Mouse (Mus musculus): ENCODE data around the gene Hist1h2ag. TPM values are rescaled to one million over a fixed set of nuclear protein-coding genes. Genes with fewer than 3 reads are reported as not detected.

Hist1h2ag gene
- polyA plus RNA-seq, 1 experiment from 2014 or later = 55.6 TPM

DNA sequence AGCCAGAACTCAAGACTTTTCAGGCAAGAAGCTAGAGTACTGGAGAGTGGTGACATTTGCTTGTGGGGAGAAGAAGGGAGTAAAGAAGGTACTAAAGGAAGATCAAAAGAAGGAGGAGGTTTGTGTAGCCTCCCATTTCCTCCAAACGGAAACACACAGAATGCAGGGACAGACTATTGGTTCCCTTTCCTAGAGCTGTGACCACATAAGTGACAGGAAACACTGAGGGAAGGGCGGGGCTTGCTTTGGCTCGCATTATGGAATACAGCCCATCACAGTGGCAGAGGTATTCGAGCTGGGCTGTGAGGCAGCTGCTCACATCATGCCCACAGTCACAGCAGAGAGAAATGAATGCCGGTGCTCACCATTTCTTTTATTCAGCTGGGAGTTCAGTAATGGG lies 40.9 kb downstream of the Hist1h2ag start:
- H3K4me3 ChIP-seq = no peak overlapping the region
- ATAC-seq (ENCODE audit: borderline replicate concordance, extremely low read depth, low FRiP score, low TSS enrichment) = no peak
- peaks cover 90% of the 10 kb centered on the region for H3K27me3 ChIP-seq
- H3K4me1 ChIP-seq = peaks cover 24% of the 10 kb centered on the region
- no peak overlapping the region for H3K27ac ChIP-seq
- H3K4me2 ChIP-seq = no peak overlapping the region
- H3K9ac ChIP-seq = no peak overlapping the region
- 21% methylated on average over 5 of the region's 5 CpGs for WGBS
- no peaks in the 10 kb centered on the region for H3K36me3 ChIP-seq
- H3K9me3 ChIP-seq = no peaks in the 10 kb centered on the region

DNA sequence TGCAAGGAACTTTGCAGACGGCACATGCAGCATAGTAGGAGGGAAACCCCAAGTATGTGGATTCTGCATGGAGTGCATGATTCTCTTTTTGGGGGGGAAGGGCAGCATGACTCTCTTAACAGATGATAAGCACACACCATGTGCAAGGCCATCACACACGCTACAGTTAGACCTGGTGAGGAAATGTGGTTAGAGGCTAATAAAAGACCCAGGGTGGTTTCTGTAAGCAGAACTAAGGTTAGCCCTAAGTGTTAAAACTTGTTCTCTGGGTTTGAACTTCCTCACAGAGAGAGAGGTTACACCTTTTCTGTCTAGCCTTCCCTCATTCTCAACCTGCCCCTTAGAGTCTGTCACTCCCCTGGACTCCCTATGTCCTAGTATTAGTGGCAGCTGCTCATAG lies 41.4 kb downstream of the Hist1h2ag start:
- no peak overlapping the region for H3K4me3 ChIP-seq
- H3K4me1 ChIP-seq = peaks cover 23% of the 10 kb centered on the region
- H3K27me3 ChIP-seq = peaks cover 90% of the 10 kb centered on the region
- ATAC-seq (ENCODE audit: borderline replicate concordance, extremely low read depth, low FRiP score, low TSS enrichment) = no peak
- H3K36me3 ChIP-seq = no peaks in the 10 kb centered on the region
- no peak overlapping the region for H3K27ac ChIP-seq
- H3K4me2 ChIP-seq = no peak overlapping the region
- no peak overlapping the region for H3K9ac ChIP-seq
- no peaks in the 10 kb centered on the region for H3K9me3 ChIP-seq
- 60% methylated on average over 2 of the region's 2 CpGs for WGBS

DNA sequence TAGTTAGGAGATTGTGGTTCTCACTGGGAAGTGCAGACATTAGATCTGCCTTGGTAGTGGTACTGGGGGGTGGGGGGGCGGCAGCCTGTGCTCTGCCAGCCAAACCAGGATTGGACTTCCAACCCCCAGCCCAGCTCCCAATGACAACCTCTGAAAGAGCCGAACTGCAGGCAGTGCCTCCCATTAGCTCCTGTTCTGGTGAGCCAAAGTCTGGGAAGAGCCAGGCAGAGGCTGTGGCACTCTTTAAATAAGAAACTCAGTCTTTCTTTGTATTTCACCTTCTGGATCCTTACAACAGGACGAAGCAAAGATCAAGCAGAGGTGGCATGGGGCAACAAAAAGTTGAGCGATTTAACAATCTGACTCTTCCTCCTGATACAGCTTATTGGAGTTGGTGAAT lies 43.6 kb downstream of the Hist1h2ag start:
- Histone ChIP-seq H3K9ac (no peak overlapping the region), H3K27me3 (peaks cover 84% of the 10 kb centered on the region), H3K4me2 (no peak overlapping the region), H3K9me3 (no peaks in the 10 kb centered on the region), H3K27ac (no peak overlapping the region), H3K36me3 (no peaks in the 10 kb centered on the region), H3K4me3 (no peak overlapping the region), H3K4me1 (peaks cover 14% of the 10 kb centered on the region)
- WGBS = 38% methylated on average over 4 of the region's 4 CpGs
- no peak for ATAC-seq (ENCODE audit: borderline replicate concordance, extremely low read depth, low FRiP score, low TSS enrichment)

DNA sequence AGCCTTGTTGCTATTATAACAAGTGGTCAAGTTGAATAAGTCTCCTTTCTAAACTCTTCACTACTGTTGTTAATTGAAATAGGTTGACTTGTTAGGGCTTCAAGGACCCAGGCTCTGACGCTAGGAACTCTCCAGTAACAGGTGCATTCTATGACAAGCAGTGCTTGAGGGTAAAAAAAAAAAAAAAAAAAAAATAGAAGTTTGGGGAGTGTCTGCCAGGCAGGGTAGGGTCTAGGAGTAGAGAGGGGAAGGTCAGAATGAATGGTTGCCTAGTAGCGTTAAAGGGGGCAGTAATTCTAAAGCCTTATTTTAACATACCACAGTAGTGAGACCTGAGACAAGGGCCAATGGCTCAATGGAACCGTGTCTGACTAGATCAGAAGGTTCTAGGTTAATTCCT lies 44.3 kb downstream of the Hist1h2ag start:
- no peak for ATAC-seq (ENCODE audit: borderline replicate concordance, extremely low read depth, low FRiP score, low TSS enrichment)

DNA sequence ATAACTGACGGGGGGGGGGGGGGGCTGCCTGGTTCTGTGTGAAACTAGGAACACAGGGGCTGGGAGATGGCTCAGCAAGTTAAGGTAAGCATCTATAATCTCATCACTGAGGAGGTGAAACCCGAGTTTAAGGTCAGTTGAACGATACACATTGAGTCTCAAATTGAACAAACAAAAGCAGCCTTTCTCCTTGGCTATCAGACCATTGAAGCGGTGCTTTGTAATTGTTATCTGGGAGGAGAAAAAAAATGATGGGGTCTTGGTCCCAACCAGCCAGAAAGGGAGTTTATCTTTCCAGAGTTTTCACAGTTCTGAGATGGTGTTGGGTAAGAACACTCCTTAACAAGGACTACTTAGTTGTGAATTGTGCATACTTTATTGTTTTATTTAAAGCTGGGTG lies 44.9 kb downstream of the Hist1h2ag start:
- H3K4me2 ChIP-seq = peak overlapping the region; percentile 60

More for the DNA sequence above, 44.3 kb downstream of the Hist1h2ag start:
- H3K27me3 ChIP-seq = peaks cover 77% of the 10 kb centered on the region
- no peak overlapping the region for H3K4me2 ChIP-seq
- H3K27ac ChIP-seq = no peak overlapping the region
- H3K36me3 ChIP-seq = no peaks in the 10 kb centered on the region
- no peak overlapping the region for H3K4me3 ChIP-seq
- H3K9me3 ChIP-seq = no peaks in the 10 kb centered on the region
- WGBS = 27% methylated on average over 3 of the region's 3 CpGs
- H3K9ac ChIP-seq = no peak overlapping the region
- peaks cover 14% of the 10 kb centered on the region for H3K4me1 ChIP-seq

DNA sequence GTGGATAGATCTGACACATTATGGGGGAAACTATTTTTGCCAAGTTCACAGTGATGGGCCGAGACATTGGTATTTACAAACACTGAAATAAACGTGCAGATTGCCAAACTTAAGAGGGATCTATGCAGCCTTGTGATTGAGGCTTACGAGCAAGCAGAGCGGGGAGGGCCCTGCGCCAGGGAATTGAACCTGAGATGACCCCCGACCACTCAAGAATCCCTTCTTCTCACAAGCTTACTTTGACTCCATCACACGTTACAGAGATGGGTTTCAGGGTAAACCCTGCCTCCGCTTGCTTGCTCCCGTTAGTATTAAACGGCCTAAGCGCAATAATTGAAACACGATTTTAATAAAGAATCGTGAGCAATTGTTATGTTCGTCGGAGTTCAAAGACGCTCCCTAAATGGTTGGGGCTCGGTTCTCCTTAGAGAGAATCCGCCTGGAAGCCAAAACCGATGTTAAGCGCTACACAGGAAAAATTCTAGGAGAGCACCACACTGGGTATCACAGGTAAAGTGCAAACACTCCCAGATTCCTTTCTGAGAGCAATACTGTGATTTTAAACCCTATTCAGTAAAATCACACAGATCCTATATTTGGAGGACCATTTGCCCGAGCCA lies 45.4 kb downstream of the Hist1h2ag start:
- Histone ChIP-seq H3K27me3 (peaks cover 72% of the 10 kb centered on the region), H3K9ac (no peak overlapping the region), H3K4me1 (peaks cover 14% of the 10 kb centered on the region), H3K27ac (no peak overlapping the region), H3K36me3 (no peaks in the 10 kb centered on the region), H3K4me2 (peak overlapping the region; percentile 60), H3K9me3 (no peaks in the 10 kb centered on the region), H3K4me3 (peak overlapping the region; percentile 31)
- no peak for ATAC-seq (ENCODE audit: borderline replicate concordance, extremely low read depth, low FRiP score, low TSS enrichment)
- 1% methylated on average over 21 of the region's 21 CpGs for WGBS

More for the DNA sequence above, 44.9 kb downstream of the Hist1h2ag start:
- Histone ChIP-seq H3K9ac (no peak overlapping the region), H3K36me3 (no peaks in the 10 kb centered on the region), H3K4me1 (peaks cover 14% of the 10 kb centered on the region), H3K27me3 (peaks cover 74% of the 10 kb centered on the region), H3K27ac (no peak overlapping the region), H3K4me3 (no peak overlapping the region), H3K9me3 (no peaks in the 10 kb centered on the region)
- ATAC-seq (ENCODE audit: borderline replicate concordance, extremely low read depth, low FRiP score, low TSS enrichment) = no peak
- 4% methylated on average over 4 of the region's 4 CpGs for WGBS

DNA sequence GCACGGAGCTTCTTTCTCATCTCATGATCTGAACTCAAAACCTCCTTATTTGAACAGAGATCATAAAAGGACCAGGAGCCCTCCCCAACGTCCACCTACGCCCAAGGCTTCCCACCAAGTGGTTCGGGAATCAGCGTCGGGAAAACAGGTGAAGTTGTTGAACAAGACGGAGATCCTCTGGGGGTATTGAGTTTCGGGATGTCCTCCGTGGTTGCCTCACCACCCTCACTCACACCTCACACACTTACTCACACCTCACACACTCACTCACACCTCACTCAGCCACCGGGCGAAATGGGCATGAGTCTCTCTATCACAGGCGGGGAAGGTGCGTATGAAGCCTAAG lies 45.9 kb downstream of the Hist1h2ag start:
- no peak overlapping the region for H3K27ac ChIP-seq
- ATAC-seq (ENCODE audit: borderline replicate concordance, extremely low read depth, low FRiP score, low TSS enrichment) = no peak
- H3K4me2 ChIP-seq = peak overlapping the region; percentile 60
- H3K4me1 ChIP-seq = peaks cover 14% of the 10 kb centered on the region
- no peaks in the 10 kb centered on the region for H3K9me3 ChIP-seq
- no peaks in the 10 kb centered on the region for H3K36me3 ChIP-seq
- peak overlapping the region; percentile 31 for H3K4me3 ChIP-seq
- peaks cover 68% of the 10 kb centered on the region for H3K27me3 ChIP-seq
- 2% methylated on average over 13 of the region's 13 CpGs for WGBS
- H3K9ac ChIP-seq = no peak overlapping the region

DNA sequence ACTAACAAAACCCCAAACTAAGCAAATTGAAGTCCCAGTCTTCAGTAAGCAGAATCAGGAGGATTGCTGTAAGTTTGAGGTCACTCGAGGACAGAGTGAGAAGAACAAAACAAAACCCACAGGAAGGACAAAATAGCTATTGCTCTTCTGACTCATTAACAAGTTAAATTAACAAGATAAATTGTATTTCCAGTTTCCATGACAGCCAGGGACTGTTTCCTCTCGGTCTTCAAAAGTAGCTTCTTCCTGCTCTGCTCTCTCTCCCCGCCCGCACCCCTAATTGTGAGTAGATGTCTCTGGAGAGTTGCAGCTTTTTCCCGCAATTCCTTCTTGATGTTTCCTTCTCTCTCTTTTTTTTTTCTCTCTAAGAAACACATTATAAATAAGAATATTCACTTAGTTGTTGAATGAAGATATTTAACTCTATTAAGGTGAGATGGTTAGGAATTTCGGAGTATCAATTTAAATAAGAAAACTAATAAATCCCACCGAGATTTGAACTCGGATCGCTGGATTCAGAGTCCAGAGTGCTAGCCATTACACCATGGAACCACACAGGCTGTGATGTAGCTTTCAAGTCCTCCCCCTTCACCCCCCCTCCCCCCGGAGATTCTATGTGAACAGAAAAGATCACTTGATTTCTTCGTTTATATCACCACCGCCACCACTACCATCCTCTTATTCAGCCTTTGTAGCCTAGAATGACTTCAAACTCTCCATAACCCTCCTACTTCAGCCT lies 46.5 kb downstream of the Hist1h2ag start:
- 6% methylated on average over 12 of the region's 12 CpGs for WGBS
- peaks cover 62% of the 10 kb centered on the region for H3K27me3 ChIP-seq

DNA sequence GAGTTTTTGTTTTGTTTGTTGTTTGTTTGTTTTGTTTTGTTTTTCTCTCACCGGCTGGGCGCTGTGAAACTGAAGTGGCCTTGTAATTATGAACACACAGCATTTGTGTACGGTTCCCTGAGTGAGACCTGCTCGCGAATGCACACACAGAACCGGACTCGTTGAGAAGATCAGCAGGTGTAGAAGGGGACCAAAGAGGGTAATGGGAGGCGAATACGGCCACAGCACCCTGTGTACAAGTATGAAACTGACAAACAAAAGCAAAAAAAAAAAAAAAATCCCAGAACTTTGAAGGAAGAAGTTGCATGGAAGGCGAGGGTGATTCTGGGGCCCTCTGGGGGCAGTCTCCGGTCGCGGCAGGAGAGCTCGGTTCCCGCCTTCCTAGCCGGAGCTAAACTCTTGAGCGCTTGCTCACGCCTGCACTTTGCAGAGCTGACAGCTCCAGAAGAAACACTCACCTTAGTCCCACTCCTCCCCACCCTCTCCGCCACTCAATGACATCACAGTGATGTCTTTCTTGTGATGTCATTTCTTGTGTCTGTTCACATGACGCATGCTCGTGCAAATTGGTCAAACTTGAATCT lies 47.3 kb downstream of the Hist1h2ag start:
- under 1% methylated on average over 21 of the region's 21 CpGs for WGBS

More for the DNA sequence above, 46.5 kb downstream of the Hist1h2ag start:
- H3K9ac ChIP-seq = no peak overlapping the region
- ATAC-seq (ENCODE audit: borderline replicate concordance, extremely low read depth, low FRiP score, low TSS enrichment) = no peak
- H3K4me2 ChIP-seq = peak overlapping the region; percentile 60
- peaks cover 14% of the 10 kb centered on the region for H3K4me1 ChIP-seq
- H3K27ac ChIP-seq = no peak overlapping the region
- no peaks in the 10 kb centered on the region for H3K36me3 ChIP-seq
- H3K4me3 ChIP-seq = peak overlapping the region; percentile 37
- no peaks in the 10 kb centered on the region for H3K9me3 ChIP-seq

DNA sequence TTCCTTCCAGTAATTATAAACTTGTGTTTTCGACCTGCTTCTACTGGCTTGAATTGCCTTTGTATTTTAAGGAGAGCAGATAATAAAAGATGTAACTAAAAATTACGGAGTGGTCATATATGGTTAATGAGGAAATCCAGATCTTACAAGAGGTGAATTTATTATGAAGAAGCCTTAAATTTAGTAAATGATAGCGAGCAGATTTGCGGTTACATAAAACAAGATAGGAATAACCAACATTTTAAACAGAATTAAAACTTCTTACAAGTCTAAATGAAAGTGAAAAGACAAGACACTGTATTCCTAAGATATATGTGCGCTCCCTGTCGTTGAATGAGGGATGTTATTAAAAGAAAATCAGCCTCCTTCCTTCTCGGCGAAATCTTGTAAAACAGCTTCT lies 47.8 kb downstream of the Hist1h2ag start:
- Histone ChIP-seq H3K4me2 (peak overlapping the region; percentile 60), H3K9me3 (no peaks in the 10 kb centered on the region), H3K4me3 (peak overlapping the region; percentile 37), H3K36me3 (no peaks in the 10 kb centered on the region), H3K4me1 (peaks cover 14% of the 10 kb centered on the region), H3K9ac (peak overlapping the region; percentile 13; the same call in 1 of the 2 replicates), H3K27ac (no peak overlapping the region), H3K27me3 (peaks cover 49% of the 10 kb centered on the region)
- ATAC-seq (ENCODE audit: borderline replicate concordance, extremely low read depth, low FRiP score, low TSS enrichment) = no peak
- whole genome bisulfite sequencing = 5% methylated on average over 8 of the region's 8 CpGs

More for the DNA sequence above, 47.3 kb downstream of the Hist1h2ag start:
- Histone ChIP-seq H3K27ac (no peak overlapping the region), H3K4me2 (peak overlapping the region; percentile 60), H3K27me3 (peaks cover 54% of the 10 kb centered on the region), H3K4me1 (peaks cover 14% of the 10 kb centered on the region), H3K4me3 (peak overlapping the region; percentile 37), H3K9ac (peak overlapping the region; percentile 13; the same call in 1 of the 2 replicates), H3K9me3 (no peaks in the 10 kb centered on the region), H3K36me3 (no peaks in the 10 kb centered on the region)
- ATAC-seq (ENCODE audit: borderline replicate concordance, extremely low read depth, low FRiP score, low TSS enrichment) = peak; percentile 75

DNA sequence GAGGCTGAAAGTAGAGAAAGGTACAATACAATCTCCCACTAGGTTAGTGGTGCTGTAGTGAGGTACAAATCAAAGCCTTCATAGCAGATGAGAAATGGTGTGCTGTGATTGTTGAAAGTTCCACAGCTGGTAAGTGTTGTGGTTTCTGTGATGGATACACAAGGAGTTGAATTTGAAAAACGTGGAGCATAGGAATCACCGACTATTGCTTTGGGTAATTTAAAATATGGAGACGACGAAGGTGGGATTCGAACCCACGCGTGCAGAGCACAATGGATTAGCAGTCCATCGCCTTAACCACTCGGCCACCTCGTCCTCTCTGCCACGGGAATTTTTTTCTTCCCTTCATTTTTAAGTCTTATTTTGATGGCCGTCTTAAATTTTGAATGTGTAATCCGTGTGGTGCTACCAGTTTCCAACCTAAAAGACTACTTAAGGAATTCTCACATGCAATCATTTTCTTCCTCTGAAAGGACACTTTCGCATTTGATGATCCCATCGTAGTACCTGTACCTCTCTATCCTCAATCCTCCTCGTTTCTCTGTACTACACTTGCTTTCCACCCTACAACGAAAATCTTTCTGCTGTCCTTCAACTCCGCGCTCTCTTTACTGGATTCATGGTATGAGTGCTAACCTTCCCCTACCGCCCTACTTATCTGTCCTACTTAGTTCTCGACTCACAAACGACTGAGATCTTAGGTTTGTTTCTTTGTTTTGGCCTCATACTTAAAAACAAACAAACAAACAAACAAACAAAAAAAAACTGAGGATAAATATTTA lies 48.6 kb downstream of the Hist1h2ag start:
- H3K27me3 ChIP-seq = peaks cover 41% of the 10 kb centered on the region
- no peak overlapping the region for H3K9ac ChIP-seq
- WGBS = 3% methylated on average over 22 of the region's 22 CpGs
- no peak for ATAC-seq (ENCODE audit: borderline replicate concordance, extremely low read depth, low FRiP score, low TSS enrichment)
- peak overlapping the region; percentile 40 for H3K4me2 ChIP-seq
- H3K9me3 ChIP-seq = no peaks in the 10 kb centered on the region
- H3K27ac ChIP-seq = no peak overlapping the region
- H3K4me3 ChIP-seq = no peak overlapping the region
- peaks cover 14% of the 10 kb centered on the region for H3K4me1 ChIP-seq
- H3K36me3 ChIP-seq = no peaks in the 10 kb centered on the region
